Mouse (Mus musculus) cerebellum, adult 2 months (tissue): ENCODE measurements around the gene Ech1. TPM values are rescaled to one million over a fixed set of nuclear protein-coding genes. Genes with fewer than 3 reads are reported as not detected.
A peak's percentile ranks its signal among the peaks of the same experiment; 100 is the strongest.

Experiments used
- DNase-seq, 2 experiments: peaks; one replicate each; pipeline ENCODE4 v3.0.0; 2021
- H3K27ac ChIP-seq: fragments of 200-500 bp; 2 replicates; pipeline ENCODE4 v1.5.1; 2012; ENCODE audit warnings: low read length, control low read depth, inconsistent platforms; ENCODE audit not compliant: insufficient read depth
- H3K27me3 ChIP-seq: fragments of 200-500 bp; 2 replicates; pipeline ENCODE4 v1.6.1; 2012; ENCODE audit warnings: inconsistent platforms, mild to moderate bottlenecking, low read length, moderate library complexity; ENCODE audit not compliant: control insufficient read depth, insufficient read depth
- H3K4me1 ChIP-seq: fragments of 200-500 bp; 2 replicates; pipeline ENCODE4 v1.6.1; 2011; ENCODE audit warnings: low read length; ENCODE audit not compliant: control insufficient read depth, insufficient read depth
- H3K4me3 ChIP-seq: fragments of 200-500 bp; replicated peaks from 2 replicates; pipeline ENCODE3; 2011; ENCODE audit warnings: mild to moderate bottlenecking, low read depth, low read length, control low read depth; ENCODE audit not compliant: insufficient read depth
- CTCF ChIP-seq: fragments of 200-500 bp; IDR thresholded peaks from 2 replicates; pipeline ENCODE4 v1.5.1; 2011; ENCODE audit warnings: low read depth, mild to moderate bottlenecking, control low read depth, low read length, moderate library complexity, borderline replicate concordance; ENCODE audit not compliant: insufficient read depth
- POLR2A ChIP-seq: fragments of 200-500 bp; IDR thresholded peaks from 2 replicates; pipeline ENCODE4 v1.6.1; 2011; ENCODE audit warnings: low read length, control low read depth, borderline replicate concordance; ENCODE audit not compliant: insufficient read depth
- WGBS: fragments of 180-500 bp; shearing (Covaris S2); methylation state at CpG from one replicate; pipeline ENCODE4 v1.1.7; 2018; 5-methylcytosine and 5-hydroxymethylcytosine counted together
- polyA plus RNA-seq: library from polyadenylated mRNA; depleted of rRNA; stranded (reverse); fragments of >200 nt; gene quantifications from 2 replicates; pipeline ENCODE4 v1.2.3, GENCODE M21; 2012; rRNA removed

The Ech1 gene
- 106 and 115 TPM in 2 replicates for polyA plus RNA-seq

- H3K4me3 ChIP-seq = peak within 1 kb of the TSS; percentile 99
- peak; percentile 89 to 90 for DNase-seq
- H3K27me3 ChIP-seq = no peaks in the 10 kb centered on the region
- peak within 1 kb of the TSS; percentile 73; the same call in 1 of the 2 replicates for H3K27ac ChIP-seq
- peak; percentile 58; the same call in 1 of the 2 replicates for TF ChIP-seq POLR2A
- no peak for TF ChIP-seq CTCF
- peaks cover 19% of the 10 kb centered on the region for H3K4me1 ChIP-seq
- 2% methylated on average over 33 of the region's 33 CpGs for WGBS
These were observed at the start of gene Ech1 for GRCm38 (mm10) chr7:28824941-28825685. Gene Ech1 (plus strand): TSS chr7:28825217.

GRCm38 (mm10) chr7:28778825-28779224 lies 46.2 kb upstream of the Ech1 start:
- no peak overlapping the region for H3K27ac ChIP-seq
- peak in 1 of 2 experiments; percentile 25 for DNase-seq
- peaks cover 20% of the 10 kb centered on the region for H3K4me1 ChIP-seq
- 76% methylated on average over 9 of the region's 9 CpGs for WGBS
- no peaks in the 10 kb centered on the region for H3K27me3 ChIP-seq
- TF ChIP-seq CTCF (no peak), POLR2A (no peak)
- H3K4me3 ChIP-seq = no peak overlapping the region

DNA sequence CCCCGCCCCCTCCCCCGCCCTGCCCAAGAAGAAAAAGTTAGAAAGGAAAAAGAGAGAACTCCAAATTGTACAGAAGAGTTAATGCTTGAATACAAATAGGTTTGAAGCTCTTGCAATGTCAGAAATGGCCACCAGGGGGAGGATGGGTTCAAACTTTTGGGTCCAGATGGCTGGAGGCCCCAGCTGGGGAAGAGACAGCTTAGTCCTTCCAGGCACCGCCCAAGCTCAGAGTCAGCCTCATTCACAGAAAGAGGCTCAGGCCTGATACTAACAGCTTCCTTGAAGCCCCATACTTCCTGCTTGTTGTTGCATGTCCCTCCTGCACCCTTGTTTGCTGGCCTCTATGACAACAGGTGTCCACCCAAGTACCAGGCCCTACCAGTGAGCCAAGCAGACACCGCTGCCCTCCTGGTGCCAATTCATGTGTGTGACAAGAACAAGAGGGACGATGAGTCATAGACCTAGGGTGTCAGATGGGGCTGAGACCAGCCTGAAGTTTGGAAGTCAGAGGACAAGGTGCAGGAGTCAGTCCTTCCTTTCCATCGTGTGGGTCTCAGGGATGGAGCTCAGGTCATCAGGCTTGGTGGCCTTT lies 44.9 kb upstream of the Ech1 start:
- peak; percentile 79 for TF ChIP-seq CTCF
- TF ChIP-seq POLR2A = no peak
- H3K27ac ChIP-seq = peak overlapping the region; percentile 63
- H3K4me3 ChIP-seq = no peak overlapping the region
- no peaks in the 10 kb centered on the region for H3K27me3 ChIP-seq
- peaks cover 15% of the 10 kb centered on the region for H3K4me1 ChIP-seq
- peak; percentile 83 to 90 for DNase-seq
- 19% methylated on average over 6 of the region's 6 CpGs for WGBS

- peak; percentile 40 to 55 for DNase-seq
- 19% methylated on average over 7 of the region's 7 CpGs for WGBS
- no peaks in the 10 kb centered on the region for H3K27me3 ChIP-seq
- H3K4me1 ChIP-seq = peaks cover 15% of the 10 kb centered on the region
- H3K4me3 ChIP-seq = no peak overlapping the region
- TF ChIP-seq POLR2A (no peak), CTCF (no peak)
- peak overlapping the region; percentile 63 for H3K27ac ChIP-seq
These were observed 44.2 kb upstream of the Ech1 start for GRCm38 (mm10) chr7:28780857-28781256.

- Histone ChIP-seq H3K27ac (peak overlapping the region; percentile 63), H3K27me3 (no peaks in the 10 kb centered on the region), H3K4me3 (no peak overlapping the region), H3K4me1 (peaks cover 15% of the 10 kb centered on the region)
- no peak for TF ChIP-seq POLR2A
- 85% methylated on average over 8 of the region's 8 CpGs for WGBS
- DNase-seq = no peak
These were observed 43.8 kb upstream of the Ech1 start for GRCm38 (mm10) chr7:28781261-28781663.

- Histone ChIP-seq H3K4me1 (peaks cover 14% of the 10 kb centered on the region), H3K27me3 (no peaks in the 10 kb centered on the region)
- 73% methylated on average over 5 of the region's 5 CpGs for WGBS
These were observed 39.9 kb upstream of the Ech1 start for GRCm38 (mm10) chr7:28785161-28785560.

GRCm38 (mm10) chr7:28787884-28788283 lies 37.1 kb upstream of the Ech1 start:
- Histone ChIP-seq H3K4me1 (no peaks in the 10 kb centered on the region), H3K4me3 (no peak overlapping the region), H3K27me3 (no peaks in the 10 kb centered on the region), H3K27ac (no peak overlapping the region)
- no peak for DNase-seq
- WGBS = 96% methylated on average over 9 of the region's 9 CpGs
- TF ChIP-seq POLR2A = no peak
- TF ChIP-seq CTCF = no peak

More at GRCm38 (mm10) chr7:28785161-28785560, 39.9 kb upstream of the Ech1 start:
- no peak overlapping the region for H3K4me3 ChIP-seq
- no peak for DNase-seq
- H3K27ac ChIP-seq = no peak overlapping the region
- TF ChIP-seq CTCF (no peak), POLR2A (no peak)
